Mouse (Mus musculus) adrenal gland, postnatal 25 days (tissue): ENCODE data around the gene Speer4d. TPM values are rescaled to one million over a fixed set of nuclear protein-coding genes. Genes with fewer than 3 reads are reported as not detected.
A peak's percentile ranks its signal among the peaks of the same experiment; 100 is the strongest.
"Not testable (repeated sequence)": the region's sequence is repeated elsewhere in the genome, so short reads cannot be mapped to it uniquely, and the experiment has no call there.

ENCODE experiments used
- DNase-seq: peaks from one replicate; pipeline ENCODE4 v3.0.0; 2021; ENCODE audit warnings: mixed read lengths
- long read RNA-seq: library from polyadenylated mRNA; stranded (forward); transcript quantifications from one replicate; pipeline ENCODE4 v2.0.0, GENCODE M21; 2021
- total RNA-seq: library from RNA; stranded (reverse); gene quantifications from 2 replicates; pipeline ENCODE4 v1.2.3, GENCODE M21; 2021

The Speer4d gene
- total RNA-seq: not detected in 2 replicates
- long read RNA-seq: 0 reads

- not testable (repeated sequence) for DNase-seq
These were observed at the start of gene Speer4d for GRCm38 (mm10) chr5:15618764-15619163. TSS of gene Speer4d (plus strand) at chr5:15619064.

- not testable (repeated sequence) for DNase-seq
These were observed 45.1 kb upstream of the Speer4d start for GRCm38 (mm10) chr5:15573735-15574134.

- not testable (repeated sequence) for DNase-seq
These were observed 41.8 kb upstream of the Speer4d start, which contains the start of gene Gm21083 for GRCm38 (mm10) chr5:15577033-15577432. TSS of gene Gm21083 (plus strand) at chr5:15577333.

GRCm38 (mm10) chr5:15586351-15586750 lies 32.5 kb upstream of the Speer4d start:
- DNase-seq: peak; percentile 7

GRCm38 (mm10) chr5:15588291-15588690 lies 30.6 kb upstream of the Speer4d start:
- not testable (repeated sequence) for DNase-seq

- not testable (repeated sequence) for DNase-seq
These were observed 28.2 kb upstream of the Speer4d start for GRCm38 (mm10) chr5:15590635-15591034.

- DNase-seq: not testable (repeated sequence)
These were observed 27.3 kb upstream of the Speer4d start for GRCm38 (mm10) chr5:15591577-15591976.

- not testable (repeated sequence) for DNase-seq
These were observed 20.0 kb upstream of the Speer4d start for GRCm38 (mm10) chr5:15598831-15599230.

GRCm38 (mm10) chr5:15600342-15600741 lies 18.5 kb upstream of the Speer4d start:
- DNase-seq: not testable (repeated sequence)

GRCm38 (mm10) chr5:15601481-15601880 lies 17.4 kb upstream of the Speer4d start:
- DNase-seq: not testable (repeated sequence)

GRCm38 (mm10) chr5:15601960-15602359 lies 16.9 kb upstream of the Speer4d start:
- not testable (repeated sequence) for DNase-seq

GRCm38 (mm10) chr5:15602424-15602947 lies 16.4 kb upstream of the Speer4d start:
- not testable (repeated sequence) for DNase-seq

- DNase-seq: not testable (repeated sequence)
These were observed 15.9 kb upstream of the Speer4d start for GRCm38 (mm10) chr5:15603008-15603407.

GRCm38 (mm10) chr5:15603585-15603984 lies 15.3 kb upstream of the Speer4d start:
- DNase-seq: not testable (repeated sequence)

- not testable (repeated sequence) for DNase-seq
These were observed 12.2 kb upstream of the Speer4d start for GRCm38 (mm10) chr5:15606677-15607076.

GRCm38 (mm10) chr5:15610695-15611094 lies 8.2 kb upstream of the Speer4d start:
- DNase-seq: not testable (repeated sequence)

GRCm38 (mm10) chr5:15616195-15616594 lies 2.7 kb upstream of the Speer4d start:
- not testable (repeated sequence) for DNase-seq

GRCm38 (mm10) chr5:15628136-15628535 lies 9.3 kb downstream of the Speer4d start:
- peak; percentile 28 for DNase-seq

- not testable (repeated sequence) for DNase-seq
These were observed 11.2 kb downstream of the Speer4d start for GRCm38 (mm10) chr5:15630068-15630467.

GRCm38 (mm10) chr5:15637637-15638036 lies 18.8 kb downstream of the Speer4d start:
- not testable (repeated sequence) for DNase-seq

- DNase-seq: not testable (repeated sequence)
These were observed 26.8 kb downstream of the Speer4d start for GRCm38 (mm10) chr5:15645707-15646106.

GRCm38 (mm10) chr5:15652334-15652733 lies 33.5 kb downstream of the Speer4d start:
- DNase-seq: not testable (repeated sequence)

- not testable (repeated sequence) for DNase-seq
These were observed 38.1 kb downstream of the Speer4d start, which contains the start of gene 4930572O03Rik for GRCm38 (mm10) chr5:15656959-15657358. TSS of gene 4930572O03Rik (minus strand) at chr5:15657059.

- DNase-seq: not testable (repeated sequence)
These were observed 45.0 kb downstream of the Speer4d start for GRCm38 (mm10) chr5:15663847-15664246.
